Mouse (Mus musculus) erythroblast, adult 5-6 weeks (primary cell): Measurements from ENCODE around the gene Ssb. TPM values are rescaled to one million over a fixed set of nuclear protein-coding genes. Genes with fewer than 3 reads are reported as not detected.

Experiments used
- ATAC-seq: replicated peaks from 2 replicates; pipeline ENCODE4 v1.8.0; 2016; ENCODE audit warnings: moderate number of reproducible peaks, mild to moderate bottlenecking, moderate TSS enrichment, inconsistent platforms; ENCODE audit not compliant: poor library complexity, low FRiP score, severe bottlenecking
- total RNA-seq, 2 experiments: library from RNA; stranded (forward) in 1 of 2; stranded (reverse) in 1 of 2; fragments of 150-400 nt in 1 of 2; fragments of 200-764, 138-1000 nt in 1 of 2; gene quantifications; 2 replicates each; pipeline versions ENCODE4 v1.2.3 to v1.2.4; 2015 to 2017; ENCODE audit warnings: low replicate concordance in 2 of 2

The Ssb gene
- 90.3 and 130 TPM in 2 replicates for total RNA-seq (2015; ENCODE audit: low replicate concordance)
- total RNA-seq (2017; ENCODE audit: low replicate concordance), result 98.7 and 161 TPM in 2 replicates

DNA sequence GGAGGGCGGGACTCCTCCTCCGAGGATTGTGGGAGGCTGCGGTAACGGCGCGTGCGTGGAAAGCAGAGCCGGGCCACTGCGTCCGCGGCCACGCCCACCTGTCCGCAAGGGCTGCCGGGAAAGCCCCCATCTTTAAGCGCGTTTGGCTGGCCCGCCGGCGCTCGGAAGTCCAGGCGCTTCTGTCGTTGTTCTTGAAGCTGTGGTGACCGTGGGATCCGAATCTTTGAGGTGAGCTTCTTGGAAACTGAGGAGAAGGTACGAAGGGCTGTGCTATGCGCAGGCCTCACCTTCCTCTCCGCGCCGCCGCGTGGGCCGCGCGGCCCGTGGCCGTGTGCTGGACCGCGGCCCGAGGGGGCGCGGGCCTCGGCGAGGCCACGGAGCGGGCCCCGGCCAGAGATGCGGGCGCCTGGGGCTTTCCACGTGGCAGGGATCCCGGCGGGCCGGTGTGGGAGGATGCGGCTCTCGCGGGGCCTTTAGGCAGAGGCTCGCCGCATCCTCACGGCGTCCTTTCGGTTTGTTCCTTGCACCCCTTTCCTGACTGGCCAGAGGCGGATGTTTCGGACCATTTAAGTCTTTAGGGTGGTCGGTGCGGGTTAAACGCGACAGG lies at the start of gene Ssb:
Gene Ssb (plus strand): TSS at position 78 of the 607 bp plus-strand sequence.
- peak; percentile 96 for ATAC-seq

GRCm38 (mm10) chr2:69816575-69816974 lies 44.8 kb upstream of the Ssb start:
- ATAC-seq, result peak; percentile 54; the same call in 1 of the 2 replicates

DNA sequence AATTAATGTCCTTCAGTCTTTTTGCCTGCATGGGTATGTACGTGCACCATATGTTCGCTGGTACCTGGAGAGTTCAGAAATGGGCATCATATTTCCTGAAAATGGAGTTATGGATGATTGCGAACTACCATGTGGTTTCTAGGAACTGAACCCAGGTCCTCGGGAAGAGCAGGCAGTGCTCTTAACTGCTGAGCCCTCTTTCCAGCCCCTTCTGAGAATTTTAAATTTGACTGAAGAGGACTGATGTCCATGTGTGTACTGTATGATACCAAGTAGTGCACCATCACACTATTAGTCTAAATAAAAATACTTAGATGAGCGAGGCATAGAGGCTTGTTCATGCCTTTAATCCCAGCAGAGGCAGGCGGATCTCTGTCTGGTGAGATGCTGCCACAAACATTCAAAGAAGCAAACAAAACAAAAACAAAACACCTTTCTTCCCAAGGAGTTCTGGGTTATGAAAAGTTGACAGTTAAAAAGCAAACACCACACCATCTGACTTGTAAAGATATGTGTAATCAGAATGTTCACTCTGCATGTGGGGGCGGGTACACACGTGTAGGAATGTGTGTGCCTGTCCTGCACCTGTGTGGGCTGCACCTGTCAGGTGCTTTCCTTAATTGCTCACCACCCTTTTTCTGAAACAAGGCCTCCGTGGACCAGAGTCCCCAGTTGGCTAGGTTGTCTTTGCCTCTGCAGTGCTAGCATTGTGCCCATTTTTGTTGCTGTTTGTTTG lies 42.8 kb upstream of the Ssb start:
- peak; percentile 69 for ATAC-seq

GRCm38 (mm10) chr2:69820201-69820600 lies 41.2 kb upstream of the Ssb start:
- no peak for ATAC-seq

DNA sequence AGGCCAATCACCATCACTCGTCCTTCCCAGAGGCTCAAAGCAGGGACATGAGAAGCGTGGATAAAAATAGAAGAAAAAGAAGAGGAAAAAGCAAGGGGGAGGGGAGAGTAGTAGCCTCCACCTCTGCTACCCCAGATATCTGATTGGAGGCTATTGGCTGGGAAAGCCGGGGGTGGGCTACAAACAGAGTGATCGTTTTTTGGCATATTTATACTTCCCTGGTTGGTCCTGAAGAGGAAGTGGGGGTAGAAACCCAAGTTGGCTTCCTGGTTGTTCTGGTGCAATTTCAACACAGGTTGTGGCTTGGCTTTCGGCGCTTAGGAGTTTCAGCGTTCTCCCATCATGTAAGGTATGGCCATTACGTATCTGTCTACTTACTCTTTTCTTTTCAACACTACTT lies 39.7 kb upstream of the Ssb start, which contains the start of gene Klhl23:
Gene Klhl23 (plus strand): TSS at position 234 of the 400 bp plus-strand sequence.
- 0 out of 2 replicates have a peak, but pooled peaks have one; percentile 14 for ATAC-seq

DNA sequence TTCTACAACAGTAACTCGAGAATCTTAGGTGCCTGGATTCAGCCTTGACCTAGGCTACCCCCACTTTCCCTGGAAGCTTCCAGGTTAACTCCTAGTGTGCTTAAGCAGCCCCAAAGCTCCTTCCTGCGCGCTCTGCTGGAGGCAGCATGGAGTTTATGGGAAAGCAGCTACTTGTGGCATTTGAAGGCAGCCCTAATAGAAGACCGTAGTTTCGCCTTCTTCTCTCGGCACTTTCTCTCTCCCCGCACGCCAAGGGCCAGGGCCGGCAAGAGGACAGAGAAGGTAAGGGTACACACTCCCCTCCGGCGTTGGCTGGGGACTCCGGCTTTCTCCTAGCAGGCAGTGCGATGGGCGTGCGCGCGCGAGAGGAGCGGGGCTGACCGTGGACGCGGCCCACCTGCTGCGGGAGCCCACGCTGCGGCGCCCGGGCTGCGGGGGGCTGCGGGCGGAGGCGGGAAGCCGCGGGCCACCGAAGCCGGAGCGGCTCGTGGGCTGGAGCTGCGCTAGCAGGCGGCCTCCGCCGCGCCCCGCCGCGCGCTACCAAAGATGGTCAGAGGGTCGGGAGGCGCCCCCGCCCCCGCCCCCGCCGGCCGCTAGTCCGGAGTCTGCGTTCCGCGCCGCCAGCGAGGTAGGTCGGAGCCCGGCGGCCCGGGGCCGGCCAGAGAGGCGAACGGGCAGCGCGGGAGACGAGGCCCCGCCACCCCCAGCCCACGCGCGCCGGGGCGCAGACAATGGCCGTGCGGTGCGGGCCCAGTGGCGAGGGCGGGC lies 38.8 kb upstream of the Ssb start:
- ATAC-seq, result peak; percentile 48

DNA sequence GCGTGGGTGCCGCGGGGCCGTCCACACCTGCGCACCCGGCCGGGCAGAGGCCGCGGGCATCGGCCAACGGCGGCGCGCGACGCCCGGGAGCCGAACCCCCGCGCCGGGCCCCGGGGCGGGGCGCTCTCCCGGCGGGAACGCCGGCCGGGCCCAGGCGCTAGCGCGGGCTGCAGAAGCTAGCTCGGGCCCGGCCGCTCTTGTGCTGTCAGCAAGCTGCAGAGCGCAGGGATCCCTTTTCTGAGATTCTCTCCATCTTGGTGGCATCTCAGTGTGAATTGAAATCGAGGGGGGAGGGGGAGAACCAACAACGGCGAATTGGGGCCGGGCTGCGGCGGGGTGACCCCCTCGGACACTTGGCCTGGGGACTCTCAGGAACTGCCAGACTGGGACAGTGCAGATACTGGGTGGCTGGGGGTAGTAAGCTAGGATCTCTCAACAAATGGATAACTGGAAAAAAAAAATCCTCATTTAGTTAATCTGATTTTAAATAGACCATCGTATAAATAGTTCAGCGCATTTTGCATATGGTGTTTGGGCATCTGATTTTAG lies 38.2 kb upstream of the Ssb start:
- peak; percentile 51; the same call in 1 of the 2 replicates for ATAC-seq

DNA sequence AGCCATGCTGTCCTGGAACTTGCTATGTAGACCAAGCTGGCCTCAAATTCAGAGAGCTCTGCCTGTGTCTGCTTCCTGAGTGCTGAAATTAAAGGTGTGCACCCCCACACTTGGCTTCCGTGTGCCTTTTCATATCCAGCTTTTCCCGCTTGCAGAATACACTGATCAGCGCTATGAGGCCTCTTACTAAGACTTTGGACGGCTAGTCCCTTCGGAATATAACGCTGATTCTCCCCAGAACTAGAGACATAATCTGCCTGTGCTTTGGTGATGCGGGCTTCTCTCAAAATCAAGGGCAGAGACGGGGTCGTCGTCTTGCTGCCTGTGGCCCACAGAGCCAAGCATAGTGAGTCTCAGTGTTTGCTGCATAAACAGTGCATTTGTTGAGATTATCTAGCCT lies 35.5 kb upstream of the Ssb start:
- no peak for ATAC-seq

GRCm38 (mm10) chr2:69826380-69826779 lies 35.0 kb upstream of the Ssb start:
- ATAC-seq, result no peak

DNA sequence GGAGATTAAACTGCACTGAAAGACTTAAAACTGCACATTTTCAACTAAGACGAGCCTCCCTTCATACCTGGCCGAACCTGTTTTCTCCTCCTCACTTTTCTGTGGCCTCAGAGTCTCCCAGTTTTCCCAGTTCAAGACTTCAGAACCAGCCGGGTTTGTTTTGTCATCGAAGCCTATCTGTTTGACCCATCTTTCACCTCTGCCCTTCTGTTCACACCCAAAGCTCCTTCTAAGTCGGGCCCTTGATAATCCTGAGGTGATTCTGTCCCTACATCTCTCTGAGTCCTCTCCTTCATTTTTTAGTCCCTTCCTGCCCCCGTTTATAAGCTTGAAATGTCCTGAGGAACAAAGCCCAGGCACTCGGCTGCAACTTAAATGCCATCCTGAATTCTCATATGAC lies 33.3 kb upstream of the Ssb start:
- no peak for ATAC-seq

- ATAC-seq, result no peak
Observed at GRCm38 (mm10) chr2:69829680-69830079, 31.7 kb upstream of the Ssb start.

- ATAC-seq, result no peak; the same call in 1 of the 2 replicates
Observed at GRCm38 (mm10) chr2:69830116-69830515, 31.2 kb upstream of the Ssb start.

- ATAC-seq, result peak; percentile 26; the same call in 1 of the 2 replicates
Observed at GRCm38 (mm10) chr2:69837244-69837967, 24.0 kb upstream of the Ssb start.

- ATAC-seq, result peak; percentile 89
Observed at GRCm38 (mm10) chr2:69837996-69838395, 23.4 kb upstream of the Ssb start.

- ATAC-seq, result no peak
Observed at GRCm38 (mm10) chr2:69838707-69839106, 22.7 kb upstream of the Ssb start.

GRCm38 (mm10) chr2:69840261-69840660 lies 21.1 kb upstream of the Ssb start:
- ATAC-seq, result no peak

DNA sequence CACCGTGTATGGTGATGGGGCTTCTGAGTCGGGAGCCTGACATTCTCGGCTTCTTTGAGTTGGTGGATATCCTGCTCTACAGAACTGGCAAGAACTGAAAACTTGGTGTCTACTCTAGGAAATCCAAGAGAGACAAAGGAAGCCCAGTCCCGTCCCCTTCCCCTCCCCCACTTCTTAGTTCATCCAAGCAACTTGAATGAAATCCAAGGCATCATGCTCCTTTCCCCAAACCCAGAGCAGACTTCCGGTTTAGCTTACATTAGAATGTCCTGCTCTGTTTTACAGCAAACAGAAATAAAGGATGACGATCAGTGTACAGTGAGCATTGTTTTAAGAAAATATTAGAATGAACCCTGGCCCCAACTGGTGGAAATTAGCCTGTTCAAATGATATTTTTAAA lies 12.1 kb upstream of the Ssb start:
- no peak for ATAC-seq

DNA sequence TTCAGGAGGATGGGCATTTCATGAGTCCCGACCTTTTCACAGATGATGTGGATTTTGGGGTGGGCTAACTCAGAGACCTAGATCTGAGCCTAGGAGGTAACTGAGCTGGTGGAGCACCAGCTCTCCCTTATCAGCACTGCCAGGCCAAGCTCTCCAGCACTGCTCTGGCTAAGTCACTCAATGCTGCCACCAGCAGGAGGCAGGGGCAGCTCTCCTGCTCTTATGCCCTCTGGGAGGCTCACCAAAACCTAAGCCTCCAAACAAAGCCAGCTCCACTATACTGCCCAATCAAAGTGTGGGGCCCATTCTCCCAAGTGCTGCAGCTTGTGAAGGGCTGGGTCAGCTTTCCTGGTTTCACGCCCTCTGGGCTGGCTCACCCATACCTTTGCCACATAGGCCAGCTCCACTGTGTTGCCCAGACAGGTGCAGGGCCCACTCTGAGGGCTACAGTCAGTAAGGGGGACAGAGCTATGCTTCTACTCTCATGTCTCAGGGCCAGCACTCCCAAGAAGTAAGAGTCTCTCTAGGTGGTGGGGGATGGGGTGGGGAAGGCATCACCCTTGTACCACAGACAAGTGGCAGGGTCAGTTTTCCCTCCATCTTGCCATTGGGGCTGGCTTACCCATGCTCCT lies 9.8 kb upstream of the Ssb start:
- ATAC-seq, result peak; percentile 74

- no peak for ATAC-seq
Observed at GRCm38 (mm10) chr2:69856392-69856791, 5.0 kb upstream of the Ssb start.
